Mouse (Mus musculus): ENCODE measurements around the gene Lgals9. TPM values are rescaled to one million over a fixed set of nuclear protein-coding genes. Genes with fewer than 3 reads are reported as not detected.
"Not testable (repeated sequence)": the region's sequence is repeated elsewhere in the genome, so short reads cannot be mapped to it uniquely, and the experiment has no call there.

The Lgals9 gene
- polyA plus RNA-seq, 1 experiment, result 17.1 TPM

DNA sequence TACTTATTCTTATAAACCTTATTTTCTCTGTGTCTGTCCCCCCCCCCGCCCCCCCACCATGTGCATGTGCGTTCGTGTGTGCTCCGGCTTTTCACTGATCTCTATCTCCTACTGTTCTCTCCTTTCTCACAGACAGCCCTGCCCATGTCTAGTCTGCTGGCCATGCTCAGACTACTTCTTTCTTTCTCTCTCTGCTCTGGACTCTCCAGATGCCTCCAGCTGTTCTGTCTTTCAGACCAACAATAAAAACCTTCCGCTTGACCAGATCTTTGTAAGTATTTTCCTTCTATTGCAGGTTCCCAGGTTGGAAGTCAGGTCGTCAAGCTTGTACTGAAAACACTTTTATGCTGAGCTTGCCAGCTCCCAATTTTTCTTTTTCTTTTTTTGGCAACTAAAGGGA lies 14.4 kb upstream of the Lgals9 start:
- TF ChIP-seq POLR2A (IDR thresholded peaks at IDR 0.05; ENCODE audit: extremely low read depth, insufficient read depth, low read length), result no peak
- no peak for TF ChIP-seq CTCF (IDR thresholded peaks at IDR 0.05; ENCODE audit: extremely low read depth, insufficient read depth, low read length)
- H3K4me3 ChIP-seq (ENCODE audit: insufficient read depth, low read length), result no peak overlapping the region
- no peak overlapping the region for H3K27ac ChIP-seq (ENCODE audit: insufficient read depth, low read length)
- no peaks in the 10 kb centered on the region for H3K4me1 ChIP-seq (ENCODE audit: control insufficient read depth, insufficient read depth, low read length)

DNA sequence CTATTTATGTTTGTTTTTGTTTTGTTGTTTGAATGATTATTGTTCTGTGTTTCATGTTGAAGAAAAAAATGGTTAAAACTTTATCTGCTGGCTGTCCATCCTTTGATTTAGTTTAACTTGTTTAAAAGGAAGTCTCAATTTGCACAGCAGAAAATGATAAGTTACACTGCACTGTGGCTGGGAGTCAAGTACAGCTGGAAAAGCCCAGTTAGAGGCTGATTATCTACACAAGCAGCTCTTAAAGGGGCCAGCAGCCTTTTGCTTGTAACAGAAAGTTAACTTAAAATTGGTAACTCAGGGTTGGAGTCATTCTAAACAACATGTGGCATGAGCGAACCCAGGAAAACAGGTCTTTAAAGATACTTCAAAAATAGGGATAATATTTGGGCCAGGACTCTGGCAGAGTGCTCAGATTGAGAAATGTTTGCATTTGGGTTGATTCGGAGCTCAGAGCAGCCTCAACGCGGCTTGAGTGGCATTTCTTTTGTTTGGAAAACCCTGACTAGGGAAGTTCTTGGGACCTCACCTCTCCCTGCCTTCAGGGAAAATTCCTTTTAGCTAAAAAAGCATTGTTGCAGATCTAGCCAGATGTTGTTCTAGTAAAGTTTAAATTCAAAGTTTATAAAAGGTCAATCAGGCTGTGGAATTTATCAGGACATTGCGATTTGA lies 6.3 kb upstream of the Lgals9 start:
- not testable (repeated sequence) for H3K4me1 ChIP-seq (ENCODE audit: control insufficient read depth, insufficient read depth, low read length); H3K27ac ChIP-seq (ENCODE audit: insufficient read depth, low read length); H3K4me3 ChIP-seq (ENCODE audit: insufficient read depth, low read length)

DNA sequence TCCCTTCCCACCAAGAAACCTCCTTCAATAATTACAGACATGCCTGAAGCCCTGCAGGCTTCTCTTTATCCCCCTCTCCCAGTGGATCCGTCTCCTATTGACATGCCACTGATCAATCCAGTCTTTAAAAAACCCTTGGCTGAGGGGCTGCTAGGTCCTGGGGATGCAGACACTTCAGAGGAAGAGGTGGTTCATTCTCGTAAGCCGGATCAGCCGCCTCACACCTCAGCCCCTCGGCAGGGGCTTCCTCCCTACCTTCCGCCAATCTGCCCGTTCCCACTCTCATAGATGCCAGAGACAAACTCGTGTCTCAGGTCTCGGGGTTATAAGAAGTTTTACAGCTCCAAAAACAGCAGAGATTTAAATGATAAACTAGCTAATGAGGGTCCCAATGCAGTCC lies 5.3 kb upstream of the Lgals9 start:
- Histone ChIP-seq H3K4me3 (ENCODE audit: insufficient read depth, low read length) (no peak overlapping the region), H3K4me1 (ENCODE audit: control insufficient read depth, insufficient read depth, low read length) (no peaks in the 10 kb centered on the region), H3K27ac (ENCODE audit: insufficient read depth, low read length) (no peak overlapping the region)
- TF ChIP-seq POLR2A (IDR thresholded peaks at IDR 0.05; ENCODE audit: extremely low read depth, insufficient read depth, low read length) (no peak), CTCF (IDR thresholded peaks at IDR 0.05; ENCODE audit: extremely low read depth, insufficient read depth, low read length) (no peak)

DNA sequence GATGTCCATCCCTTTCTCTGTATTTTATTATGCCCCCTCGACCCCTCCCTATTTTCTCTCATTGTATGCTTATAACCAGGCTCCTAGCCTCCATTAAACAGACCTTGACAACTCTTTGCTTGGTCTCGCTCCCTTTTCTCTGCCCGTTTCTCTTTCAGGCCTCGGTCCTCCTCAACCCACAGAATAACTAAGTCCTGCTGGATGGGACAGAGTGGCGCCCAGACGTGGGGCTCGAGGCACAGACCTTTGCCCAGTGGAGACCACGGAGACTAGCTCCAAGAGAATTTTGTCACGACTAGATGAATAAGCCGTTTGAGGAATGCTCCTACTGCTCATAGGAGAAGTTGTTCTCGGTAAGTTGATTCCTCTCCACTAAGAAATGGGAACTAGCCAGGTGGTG lies 4.5 kb upstream of the Lgals9 start:
- H3K4me1 ChIP-seq (ENCODE audit: control insufficient read depth, insufficient read depth, low read length); H3K27ac ChIP-seq (ENCODE audit: insufficient read depth, low read length); H3K4me3 ChIP-seq (ENCODE audit: insufficient read depth, low read length): not testable (repeated sequence)

DNA sequence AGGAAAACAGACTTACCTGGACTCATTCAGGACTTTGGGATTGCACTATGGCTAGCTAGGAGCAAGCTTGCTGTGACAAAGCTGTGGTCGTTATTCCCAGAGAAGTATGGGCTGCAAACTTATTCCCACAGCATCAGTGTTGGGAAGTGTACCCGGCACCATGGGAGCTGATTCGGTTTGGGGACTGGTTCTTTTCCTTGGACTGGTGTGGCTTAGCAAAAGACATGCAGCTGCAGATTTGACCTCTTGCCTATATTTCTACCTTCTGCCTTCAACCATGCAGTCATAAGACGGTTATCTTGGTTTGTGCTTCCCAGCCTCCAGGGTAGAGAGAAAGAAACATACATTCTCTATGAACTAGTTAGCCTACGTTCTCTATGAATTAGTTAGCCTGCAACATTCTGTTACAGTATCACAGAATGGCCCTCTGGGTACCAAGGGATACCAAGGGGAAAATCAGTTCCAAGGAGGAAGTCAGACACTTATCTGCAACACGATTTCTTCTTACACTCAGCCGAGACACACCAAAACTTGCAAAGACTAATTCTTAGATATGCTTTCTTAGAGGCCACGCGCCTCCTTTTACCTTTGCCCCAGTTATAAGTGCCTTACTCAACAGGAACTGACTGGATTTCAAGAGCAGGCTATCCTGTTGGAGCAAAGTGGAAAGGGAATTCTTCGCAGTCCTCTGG lies 1.7 kb upstream of the Lgals9 start:
- Histone ChIP-seq H3K4me1 (ENCODE audit: control insufficient read depth, insufficient read depth, low read length) (no peaks in the 10 kb centered on the region), H3K4me3 (ENCODE audit: insufficient read depth, low read length) (no peak overlapping the region), H3K27ac (ENCODE audit: insufficient read depth, low read length) (no peak overlapping the region)
- TF ChIP-seq CTCF (IDR thresholded peaks at IDR 0.05; ENCODE audit: extremely low read depth, insufficient read depth, low read length) (no peak), POLR2A (IDR thresholded peaks at IDR 0.05; ENCODE audit: extremely low read depth, insufficient read depth, low read length) (no peak)

DNA sequence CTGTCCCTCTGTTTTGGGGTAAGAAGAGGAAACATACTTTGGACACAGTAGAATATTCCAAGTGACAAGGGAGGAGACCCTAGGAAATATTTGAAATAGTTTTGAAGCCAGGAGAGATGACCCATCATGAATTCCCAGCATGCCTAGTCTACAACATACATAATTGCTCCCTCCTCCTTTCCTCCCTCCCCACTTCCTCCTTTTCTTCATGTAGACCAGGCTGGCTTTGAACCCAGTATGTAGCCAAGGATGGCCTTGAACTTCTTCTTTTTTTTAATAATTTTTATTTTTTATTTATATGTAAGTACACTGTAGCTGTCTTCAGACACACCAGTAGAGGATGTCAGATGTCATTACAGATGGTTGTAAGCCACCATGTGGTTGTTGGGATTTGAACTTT lies 759 bp upstream of the Lgals9 start:
- H3K4me3 ChIP-seq (ENCODE audit: insufficient read depth, low read length), result no peak overlapping the region
- H3K4me1 ChIP-seq (ENCODE audit: control insufficient read depth, insufficient read depth, low read length), result no peaks in the 10 kb centered on the region
- H3K27ac ChIP-seq (ENCODE audit: insufficient read depth, low read length), result no peak overlapping the region
- TF ChIP-seq POLR2A (IDR thresholded peaks at IDR 0.05; ENCODE audit: extremely low read depth, insufficient read depth, low read length), result no peak
- no peak for TF ChIP-seq CTCF (IDR thresholded peaks at IDR 0.05; ENCODE audit: extremely low read depth, insufficient read depth, low read length)

DNA sequence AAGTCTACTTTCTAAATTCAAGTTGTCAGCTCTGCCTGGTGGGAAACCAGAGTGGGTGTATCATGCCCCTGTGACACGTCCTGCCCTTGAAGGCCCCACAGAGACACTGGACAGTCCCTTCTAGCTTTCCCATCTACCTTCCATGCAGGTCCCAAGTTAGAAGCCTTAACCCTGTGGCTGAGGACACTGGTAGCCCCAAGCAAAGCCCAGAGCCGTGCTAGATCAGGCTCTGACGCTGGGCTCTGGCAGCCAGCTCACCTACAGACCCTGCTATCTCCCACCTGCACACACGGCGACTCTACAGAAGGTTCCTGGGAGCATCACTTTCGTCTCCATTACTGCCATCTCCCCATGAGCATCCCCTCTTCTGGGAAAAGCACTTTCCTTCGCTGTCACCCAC lies 1.2 kb downstream of the Lgals9 start:
- H3K27ac ChIP-seq (ENCODE audit: insufficient read depth, low read length), result no peak overlapping the region
- H3K4me1 ChIP-seq (ENCODE audit: control insufficient read depth, insufficient read depth, low read length), result no peaks in the 10 kb centered on the region
- no peak for TF ChIP-seq POLR2A (IDR thresholded peaks at IDR 0.05; ENCODE audit: extremely low read depth, insufficient read depth, low read length)
- TF ChIP-seq CTCF (IDR thresholded peaks at IDR 0.05; ENCODE audit: extremely low read depth, insufficient read depth, low read length), result no peak
- H3K4me3 ChIP-seq (ENCODE audit: insufficient read depth, low read length), result no peak overlapping the region

DNA sequence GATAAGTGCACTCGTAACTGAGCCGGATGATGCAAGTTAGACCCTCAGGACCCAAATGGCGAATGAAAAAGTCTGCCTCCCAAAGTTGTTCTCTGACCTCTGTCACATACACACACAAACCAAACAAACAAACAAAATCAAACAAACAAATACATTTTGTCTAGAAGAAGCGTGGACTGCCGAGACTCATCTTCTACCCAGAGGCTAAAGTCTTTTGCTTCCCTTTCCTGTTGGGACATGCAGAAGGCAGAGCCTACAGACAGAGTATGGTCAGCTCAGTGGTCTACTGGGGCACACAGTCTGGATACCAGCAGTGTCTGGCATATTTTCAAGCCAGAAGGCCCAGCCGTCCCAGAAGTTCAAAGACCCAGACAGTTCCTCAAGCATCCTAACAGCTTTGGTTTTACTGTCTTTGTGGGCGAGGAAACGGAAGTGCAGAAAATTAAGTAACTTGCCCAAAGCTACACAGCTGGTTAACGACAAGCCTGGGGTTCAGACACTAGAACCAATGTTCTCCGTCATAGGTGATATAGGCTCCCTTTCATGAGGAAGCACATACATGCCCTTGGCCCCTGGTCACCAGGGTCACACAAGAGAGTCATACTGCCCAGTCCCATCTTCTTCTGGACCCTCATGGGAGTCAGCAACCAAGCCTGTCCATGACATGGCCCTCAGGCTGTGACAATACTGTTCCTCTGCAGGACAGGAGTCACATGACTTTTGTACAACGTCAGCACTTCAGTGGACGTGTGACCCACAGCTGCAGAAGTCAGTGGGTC lies 2.0 kb downstream of the Lgals9 start:
- Histone ChIP-seq H3K4me1 (ENCODE audit: control insufficient read depth, insufficient read depth, low read length) (no peaks in the 10 kb centered on the region), H3K27ac (ENCODE audit: insufficient read depth, low read length) (peak overlapping the region; percentile 69; the same call in 1 of the 2 replicates), H3K4me3 (ENCODE audit: insufficient read depth, low read length) (no peak overlapping the region)
- TF ChIP-seq POLR2A (IDR thresholded peaks at IDR 0.05; ENCODE audit: extremely low read depth, insufficient read depth, low read length), result no peak
- no peak for TF ChIP-seq CTCF (IDR thresholded peaks at IDR 0.05; ENCODE audit: extremely low read depth, insufficient read depth, low read length)

DNA sequence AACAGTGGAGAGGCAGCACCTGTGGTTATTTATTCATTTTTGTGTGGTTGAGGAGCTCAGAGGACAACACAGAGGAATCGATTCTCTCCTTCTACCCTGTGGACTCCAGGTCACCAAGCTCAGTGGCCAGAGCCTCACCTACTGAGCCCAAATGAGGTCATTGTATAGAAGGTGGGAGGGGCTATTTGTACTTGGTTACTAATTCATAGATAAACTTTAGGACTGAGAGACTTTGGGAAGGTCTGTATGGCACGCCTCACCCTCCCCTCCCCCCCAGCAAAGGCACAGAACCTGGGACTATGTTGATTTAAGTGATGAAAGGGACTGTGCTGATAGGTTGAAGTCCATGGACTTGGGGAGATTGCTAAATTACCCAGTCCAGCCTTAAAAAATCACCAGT lies 2.7 kb downstream of the Lgals9 start:
- Histone ChIP-seq H3K4me3 (ENCODE audit: insufficient read depth, low read length) (no peak overlapping the region), H3K4me1 (ENCODE audit: control insufficient read depth, insufficient read depth, low read length) (no peaks in the 10 kb centered on the region), H3K27ac (ENCODE audit: insufficient read depth, low read length) (no peak overlapping the region)
- TF ChIP-seq CTCF (IDR thresholded peaks at IDR 0.05; ENCODE audit: extremely low read depth, insufficient read depth, low read length) (no peak), POLR2A (IDR thresholded peaks at IDR 0.05; ENCODE audit: extremely low read depth, insufficient read depth, low read length) (no peak)

DNA sequence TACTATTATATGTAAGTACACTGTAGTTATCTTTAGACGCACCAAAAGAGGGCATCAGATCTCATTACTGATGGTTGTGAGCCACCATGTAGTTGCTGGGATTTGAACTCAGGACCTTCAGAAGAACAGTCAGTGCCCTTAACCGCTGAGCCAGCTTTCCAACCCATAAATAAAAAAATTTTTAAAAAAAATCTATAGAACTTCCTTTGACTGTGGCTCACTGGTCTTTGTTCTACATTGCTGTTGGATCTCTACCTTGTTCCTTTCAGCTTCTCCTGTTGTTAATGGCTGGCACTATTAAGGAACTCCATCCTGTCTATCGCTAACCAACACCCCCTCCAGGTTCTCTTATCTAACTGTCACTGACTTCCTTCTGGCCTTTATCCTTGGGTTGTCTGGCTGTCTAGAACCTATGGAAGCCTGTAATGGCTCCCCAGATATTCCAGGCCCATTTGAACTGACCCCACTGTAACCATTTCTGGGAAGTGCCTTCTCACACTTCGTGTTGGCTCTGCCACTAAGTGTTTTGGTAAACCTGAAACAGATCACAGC lies 4.6 kb downstream of the Lgals9 start:
- Histone ChIP-seq H3K27ac (ENCODE audit: insufficient read depth, low read length) (no peak overlapping the region), H3K4me1 (ENCODE audit: control insufficient read depth, insufficient read depth, low read length) (no peaks in the 10 kb centered on the region), H3K4me3 (ENCODE audit: insufficient read depth, low read length) (no peak overlapping the region)
- TF ChIP-seq CTCF (IDR thresholded peaks at IDR 0.05; ENCODE audit: extremely low read depth, insufficient read depth, low read length) (no peak), POLR2A (IDR thresholded peaks at IDR 0.05; ENCODE audit: extremely low read depth, insufficient read depth, low read length) (no peak)
